Mouse (Mus musculus): ENCODE measurements around the gene Akt3. TPM values are rescaled to one million over a fixed set of nuclear protein-coding genes. Genes with fewer than 3 reads are reported as not detected.

The Akt3 gene
- polyA plus RNA-seq (2015; fragmentation: Nextera tagmentation; extraction: Ambion mirVana), result 25.7 and 26.3 TPM in 2 replicates

DNA sequence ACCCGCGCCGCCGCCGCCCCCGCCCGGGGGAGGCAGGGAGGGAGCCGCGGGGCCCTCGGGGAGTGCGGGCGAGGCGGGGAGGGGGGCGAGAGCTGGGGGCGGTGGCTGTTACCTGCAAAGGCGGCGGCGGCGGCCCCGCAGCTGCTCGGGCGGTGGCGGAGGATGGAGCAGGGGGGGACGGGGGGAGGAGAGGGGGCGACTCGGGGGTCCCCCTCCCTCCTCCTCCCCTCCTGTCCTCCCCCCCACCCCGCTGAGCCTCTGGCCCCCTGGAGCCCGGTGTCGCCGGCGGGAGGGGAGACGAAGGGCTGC lies at the start of gene Akt3:
Gene Akt3 (minus strand): TSS at position 170 of the 309 bp plus-strand sequence.
- peak; percentile 53 for ATAC-seq
- Histone ChIP-seq H3K27me3 (no peaks in the 10 kb centered on the region), H3K4me3 (replicated peaks) (peak within 1 kb of the TSS; percentile 95), H3K36me3 (no peaks in the 10 kb centered on the region), H3K9ac (replicated peaks) (peak within 1 kb of the TSS; percentile 96), H3K27ac (peak within 1 kb of the TSS; percentile 100), H3K4me2 (replicated peaks) (peak within 1 kb of the TSS; percentile 75), H3K9me3 (no peaks in the 10 kb centered on the region), H3K4me1 (replicated peaks) (peaks cover 26% of the 10 kb centered on the region)
- WGBS, result 0% methylated on average over 3 of the region's 32 CpGs

DNA sequence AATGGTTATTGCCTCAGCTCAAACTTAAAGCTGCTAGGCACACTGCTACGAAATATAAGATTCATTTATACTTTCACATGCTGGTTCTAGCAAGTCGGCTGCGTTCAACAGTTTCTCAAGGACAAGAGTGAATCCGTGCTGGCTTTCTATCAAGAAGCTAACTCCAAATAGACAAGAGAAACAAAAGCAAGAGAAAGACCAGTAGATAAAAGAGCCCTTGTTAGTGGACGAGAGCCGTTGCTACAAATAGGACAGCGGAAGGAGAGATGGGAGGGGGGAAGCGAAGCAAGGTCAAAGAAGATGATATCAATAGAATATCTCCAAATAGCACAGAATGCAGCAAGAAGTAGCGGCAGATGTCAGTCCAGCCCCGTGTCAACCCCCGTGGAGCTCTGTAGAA lies 49.5 kb upstream of the Akt3 start:
- H3K27ac ChIP-seq, result 0 out of 2 replicates have a peak overlapping the region, but pooled peaks have one; percentile 9

DNA sequence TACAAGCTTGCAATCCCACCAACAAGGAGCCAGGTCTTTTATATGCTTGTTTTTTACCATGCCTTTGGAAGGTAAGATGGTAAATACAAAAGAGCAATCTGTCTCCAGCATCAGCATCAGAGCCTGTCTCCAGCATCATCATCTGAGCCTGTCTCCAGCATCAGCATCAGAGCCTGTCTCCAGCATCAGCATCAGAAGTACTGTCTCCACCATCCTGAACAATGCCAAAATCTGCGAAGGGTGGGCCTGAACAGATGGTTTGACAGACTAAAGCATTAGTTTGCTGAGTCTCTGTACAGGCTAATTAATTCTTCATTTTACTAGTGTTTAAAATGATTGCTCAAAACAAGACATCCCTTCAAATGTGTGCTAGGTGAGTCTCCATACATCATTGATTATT lies 40.2 kb upstream of the Akt3 start:
- 86% methylated on average over 1 of the region's 1 CpGs for WGBS
- H3K4me1 ChIP-seq (replicated peaks), result no peaks in the 10 kb centered on the region
- ATAC-seq, result no peak
- no peaks in the 10 kb centered on the region for H3K27me3 ChIP-seq
- no peak overlapping the region for H3K9ac ChIP-seq (replicated peaks)
- H3K4me2 ChIP-seq (replicated peaks), result no peak overlapping the region
- no peak overlapping the region for H3K4me3 ChIP-seq (replicated peaks)
- H3K27ac ChIP-seq, result no peak overlapping the region
- H3K36me3 ChIP-seq, result no peaks in the 10 kb centered on the region
- H3K9me3 ChIP-seq, result no peaks in the 10 kb centered on the region

More for the DNA sequence above, 49.5 kb upstream of the Akt3 start:
- Histone ChIP-seq H3K27me3 (no peaks in the 10 kb centered on the region), H3K9me3 (no peaks in the 10 kb centered on the region), H3K4me3 (replicated peaks) (no peak overlapping the region), H3K4me2 (replicated peaks) (peak overlapping the region; percentile 18), H3K36me3 (no peaks in the 10 kb centered on the region), H3K4me1 (replicated peaks) (peaks cover 13% of the 10 kb centered on the region), H3K9ac (replicated peaks) (no peak overlapping the region)
- WGBS, result 46% methylated on average over 11 of the region's 11 CpGs
- no peak for ATAC-seq

DNA sequence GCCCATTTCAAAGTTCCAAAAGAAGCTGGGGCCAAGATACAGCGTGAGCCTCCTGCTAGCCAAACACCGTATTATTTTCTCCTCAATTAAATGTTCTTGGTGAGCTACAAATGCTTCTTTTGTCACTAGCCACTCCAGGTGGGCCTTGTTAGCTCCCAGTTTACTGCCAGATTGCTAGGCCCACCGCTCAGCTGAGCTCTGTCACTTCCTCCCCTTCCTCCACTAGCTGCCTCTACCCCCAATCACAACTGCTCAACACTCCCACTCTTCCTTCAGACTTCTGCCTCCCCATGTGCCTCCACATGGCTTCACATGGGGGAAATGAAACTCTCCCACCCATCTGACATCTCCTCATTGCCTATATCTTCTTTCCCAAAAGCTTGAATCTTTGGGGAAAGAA lies 28.8 kb upstream of the Akt3 start:
- Histone ChIP-seq H3K9ac (replicated peaks) (no peak overlapping the region), H3K36me3 (no peaks in the 10 kb centered on the region), H3K9me3 (no peaks in the 10 kb centered on the region), H3K27ac (no peak overlapping the region), H3K27me3 (no peaks in the 10 kb centered on the region), H3K4me1 (replicated peaks) (no peaks in the 10 kb centered on the region), H3K4me2 (replicated peaks) (no peak overlapping the region), H3K4me3 (replicated peaks) (no peak overlapping the region)
- WGBS, result 19% methylated on average over 3 of the region's 3 CpGs
- ATAC-seq, result no peak

DNA sequence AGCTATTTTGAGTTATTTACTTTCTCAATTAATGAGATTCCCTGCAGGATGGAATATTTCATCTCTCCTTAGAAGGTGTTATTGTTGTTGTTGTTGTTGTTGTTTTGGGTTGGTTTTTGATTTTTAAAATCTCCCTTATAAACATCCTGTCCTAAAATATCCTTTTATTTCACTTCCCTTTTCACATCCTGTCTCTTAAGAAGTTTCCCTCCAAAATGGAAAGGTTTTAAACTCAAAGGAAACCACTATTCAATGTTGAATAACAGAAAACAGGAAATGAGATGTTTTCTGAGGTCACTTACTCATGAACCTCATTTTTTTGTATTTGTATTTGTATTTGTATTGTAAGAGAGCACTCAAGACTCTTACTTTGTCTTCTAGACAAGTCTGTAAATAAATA lies 23.9 kb upstream of the Akt3 start:
- Histone ChIP-seq H3K9me3 (no peaks in the 10 kb centered on the region), H3K27ac (no peak overlapping the region), H3K9ac (replicated peaks) (no peak overlapping the region), H3K4me3 (replicated peaks) (no peak overlapping the region), H3K4me1 (replicated peaks) (no peaks in the 10 kb centered on the region), H3K4me2 (replicated peaks) (no peak overlapping the region), H3K36me3 (no peaks in the 10 kb centered on the region), H3K27me3 (no peaks in the 10 kb centered on the region)
- no peak for ATAC-seq

DNA sequence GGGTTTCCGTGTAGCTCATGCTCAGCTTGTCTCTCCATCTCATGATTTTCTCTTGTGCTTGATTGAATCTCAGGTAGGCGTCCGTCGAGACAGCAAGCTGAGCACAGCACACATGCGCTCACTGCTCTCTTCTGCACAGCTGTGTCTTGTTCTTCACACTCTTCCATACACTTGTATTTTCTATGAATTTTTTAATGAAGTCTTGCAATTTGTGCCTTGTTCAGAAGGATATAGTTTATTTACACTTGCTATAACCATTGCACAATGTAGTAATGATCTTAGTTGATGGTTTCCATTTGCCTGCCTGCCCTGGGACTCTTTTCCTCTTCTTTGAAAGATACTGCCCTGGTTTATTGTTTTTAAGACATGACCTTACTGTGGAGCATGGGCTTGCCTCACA lies 19.4 kb upstream of the Akt3 start:
- Histone ChIP-seq H3K27me3 (no peaks in the 10 kb centered on the region), H3K9ac (replicated peaks) (no peak overlapping the region), H3K4me2 (replicated peaks) (no peak overlapping the region), H3K4me1 (replicated peaks) (no peaks in the 10 kb centered on the region), H3K9me3 (no peaks in the 10 kb centered on the region), H3K27ac (no peak overlapping the region), H3K4me3 (replicated peaks) (no peak overlapping the region), H3K36me3 (no peaks in the 10 kb centered on the region)
- 92% methylated on average over 5 of the region's 5 CpGs for WGBS
- no peak for ATAC-seq

DNA sequence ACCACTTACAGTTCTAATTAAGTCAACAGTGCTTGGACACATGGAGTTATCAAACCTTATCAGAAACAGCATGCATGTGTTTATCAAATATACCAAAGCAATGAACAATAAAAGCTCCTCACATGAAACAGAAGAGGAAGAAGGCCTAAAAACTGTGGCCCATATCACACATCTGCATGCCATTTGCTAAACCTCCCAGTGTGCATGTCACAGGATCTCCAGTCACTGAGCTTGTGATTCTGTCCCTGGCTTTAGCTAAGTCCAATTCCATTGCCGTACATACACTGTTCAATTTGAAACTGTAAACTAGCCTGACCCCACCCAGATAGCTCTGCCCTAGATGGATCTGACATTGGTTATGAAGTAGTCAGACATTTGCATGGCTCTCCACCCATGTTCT lies 9.6 kb upstream of the Akt3 start:
- no peak overlapping the region for H3K4me3 ChIP-seq (replicated peaks)
- H3K4me2 ChIP-seq (replicated peaks), result no peak overlapping the region
- no peaks in the 10 kb centered on the region for H3K9me3 ChIP-seq
- WGBS, result 84% methylated on average over 1 of the region's 1 CpGs
- H3K27ac ChIP-seq, result no peak overlapping the region
- ATAC-seq, result no peak
- no peaks in the 10 kb centered on the region for H3K27me3 ChIP-seq
- no peak overlapping the region for H3K9ac ChIP-seq (replicated peaks)
- no peaks in the 10 kb centered on the region for H3K36me3 ChIP-seq
- H3K4me1 ChIP-seq (replicated peaks), result no peaks in the 10 kb centered on the region; the same call in 1 of the 2 replicates

DNA sequence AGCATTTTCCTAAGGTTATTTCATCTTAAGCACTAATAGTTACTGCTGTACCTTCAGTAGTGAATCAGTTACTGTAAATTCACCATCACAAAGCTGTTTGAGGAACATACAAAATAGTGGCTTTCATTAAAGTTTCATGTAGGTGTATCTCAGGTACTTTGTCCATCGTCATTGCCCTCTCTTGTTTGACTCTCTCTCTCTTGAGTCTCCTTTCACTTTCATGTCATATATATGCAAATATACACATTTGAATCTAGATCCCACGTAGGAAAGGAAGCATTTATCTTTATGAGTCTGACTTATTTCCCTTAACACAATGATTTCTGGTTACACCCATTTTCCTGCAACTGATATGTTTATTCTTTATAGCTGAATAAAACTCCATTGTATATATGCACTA lies 4.9 kb upstream of the Akt3 start:
- H3K4me3 ChIP-seq (replicated peaks), result no peak overlapping the region
- H3K36me3 ChIP-seq, result no peaks in the 10 kb centered on the region
- H3K9ac ChIP-seq (replicated peaks), result no peak overlapping the region
- 80% methylated on average over 2 of the region's 2 CpGs for WGBS
- no peak for ATAC-seq
- no peaks in the 10 kb centered on the region for H3K9me3 ChIP-seq
- no peak overlapping the region for H3K27ac ChIP-seq
- H3K27me3 ChIP-seq, result no peaks in the 10 kb centered on the region
- H3K4me1 ChIP-seq (replicated peaks), result peaks cover 13% of the 10 kb centered on the region
- no peak overlapping the region for H3K4me2 ChIP-seq (replicated peaks)

DNA sequence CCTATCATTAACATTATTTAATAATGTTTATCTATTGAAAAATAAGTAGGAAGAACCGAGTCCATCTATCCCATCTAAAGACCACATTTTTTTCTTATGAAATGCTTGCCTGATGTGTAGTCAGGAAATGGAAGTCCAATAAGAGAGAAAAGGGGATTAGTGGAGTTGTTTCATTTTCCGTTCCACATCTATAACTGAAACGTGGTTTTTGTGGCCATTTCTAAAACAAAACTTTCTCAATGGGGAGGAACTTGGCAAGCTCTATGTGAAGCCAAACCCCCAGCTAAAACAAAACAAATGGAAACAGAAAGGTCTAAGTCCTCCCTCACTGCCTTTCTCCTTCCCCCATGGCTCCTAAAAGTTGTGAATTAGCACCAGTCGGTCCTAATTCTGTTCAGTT lies 2.8 kb upstream of the Akt3 start:
- Histone ChIP-seq H3K4me3 (replicated peaks) (no peak overlapping the region), H3K36me3 (no peaks in the 10 kb centered on the region), H3K9me3 (no peaks in the 10 kb centered on the region), H3K9ac (replicated peaks) (no peak overlapping the region), H3K27ac (no peak overlapping the region), H3K27me3 (no peaks in the 10 kb centered on the region), H3K4me1 (replicated peaks) (peaks cover 14% of the 10 kb centered on the region), H3K4me2 (replicated peaks) (no peak overlapping the region)
- ATAC-seq, result no peak
- WGBS, result 78% methylated on average over 4 of the region's 4 CpGs

DNA sequence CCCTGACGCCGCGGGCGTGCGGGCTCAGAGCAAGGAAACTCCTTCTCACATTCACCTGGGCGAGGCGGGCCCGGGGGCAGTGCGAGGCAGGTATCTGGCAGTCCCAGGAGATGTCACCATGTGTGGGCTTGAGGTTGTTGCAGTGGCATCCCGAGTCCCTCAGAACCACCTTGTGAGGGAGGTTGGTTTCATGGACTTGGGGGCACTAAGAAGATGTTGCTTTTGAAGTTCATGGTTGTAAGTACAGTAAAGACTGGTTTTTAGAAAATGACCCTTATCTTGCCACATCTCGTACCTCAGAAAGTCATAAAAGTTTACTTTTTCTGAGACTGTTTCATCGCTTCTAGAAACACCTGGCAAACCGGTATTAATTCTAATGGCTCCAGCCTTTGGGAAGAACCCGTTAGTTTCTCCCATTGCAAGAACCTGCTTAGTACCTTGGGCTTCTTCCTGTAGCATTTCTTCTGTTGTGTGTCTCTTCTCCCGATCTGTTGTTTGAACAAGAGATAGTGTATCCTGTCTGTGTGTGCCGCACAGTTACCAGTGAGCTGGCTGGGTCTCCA lies 1.1 kb upstream of the Akt3 start:
- no peaks in the 10 kb centered on the region for H3K27me3 ChIP-seq
- H3K4me1 ChIP-seq (replicated peaks), result peaks cover 21% of the 10 kb centered on the region
- WGBS, result 24% methylated on average over 16 of the region's 16 CpGs
- peak overlapping the region; percentile 95 for H3K4me3 ChIP-seq (replicated peaks)
- H3K9ac ChIP-seq (replicated peaks), result peak overlapping the region; percentile 96
- H3K27ac ChIP-seq, result peak overlapping the region; percentile 100
- H3K4me2 ChIP-seq (replicated peaks), result peak overlapping the region; percentile 75
- no peaks in the 10 kb centered on the region for H3K36me3 ChIP-seq
- ATAC-seq, result no peak
- H3K9me3 ChIP-seq, result no peaks in the 10 kb centered on the region

DNA sequence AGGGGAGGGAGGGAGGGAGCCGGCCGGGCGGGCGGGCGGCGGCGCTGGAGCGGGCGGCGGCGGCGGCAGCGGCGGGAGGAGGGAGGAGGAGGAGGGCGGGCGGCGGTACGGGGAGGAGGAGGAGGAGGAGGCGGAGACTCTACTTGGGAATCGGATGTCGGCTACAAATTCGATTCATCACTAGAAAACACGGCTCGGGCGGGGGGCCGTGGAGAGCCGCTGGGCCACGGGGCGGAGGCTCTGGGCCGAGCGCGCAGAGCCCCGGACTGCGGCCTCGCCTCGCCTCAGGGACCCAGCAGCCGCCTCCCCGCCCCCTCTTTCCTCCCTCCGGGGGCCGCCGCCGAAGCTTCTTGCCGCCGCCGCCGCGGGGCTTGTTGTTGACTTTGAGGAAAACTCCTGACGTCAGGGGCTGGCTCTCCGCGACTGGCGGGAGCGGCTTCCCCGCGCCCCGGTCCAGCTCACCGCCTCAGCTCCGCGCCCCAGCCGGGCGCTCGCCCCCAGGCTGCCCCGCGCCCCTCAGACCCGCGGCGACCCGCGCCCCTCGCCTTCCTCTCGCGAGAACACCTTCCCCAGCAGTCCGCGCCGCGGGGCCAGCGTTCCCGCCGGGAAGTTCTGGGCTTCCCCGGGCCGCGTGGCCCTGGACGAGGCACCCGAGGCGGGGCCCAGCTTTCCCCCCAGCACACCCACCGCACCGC lies 487 bp upstream of the Akt3 start:
- H3K4me3 ChIP-seq (replicated peaks), result peak overlapping the region; percentile 95
- peak overlapping the region; percentile 100 for H3K27ac ChIP-seq
- no peaks in the 10 kb centered on the region for H3K36me3 ChIP-seq
- H3K9me3 ChIP-seq, result no peaks in the 10 kb centered on the region
- H3K4me2 ChIP-seq (replicated peaks), result peak overlapping the region; percentile 75
- peak; percentile 92 for ATAC-seq
- H3K27me3 ChIP-seq, result no peaks in the 10 kb centered on the region
- peak overlapping the region; percentile 96 for H3K9ac ChIP-seq (replicated peaks)
- WGBS, result under 1% methylated on average over 56 of the region's 86 CpGs
- peaks cover 26% of the 10 kb centered on the region for H3K4me1 ChIP-seq (replicated peaks)

DNA sequence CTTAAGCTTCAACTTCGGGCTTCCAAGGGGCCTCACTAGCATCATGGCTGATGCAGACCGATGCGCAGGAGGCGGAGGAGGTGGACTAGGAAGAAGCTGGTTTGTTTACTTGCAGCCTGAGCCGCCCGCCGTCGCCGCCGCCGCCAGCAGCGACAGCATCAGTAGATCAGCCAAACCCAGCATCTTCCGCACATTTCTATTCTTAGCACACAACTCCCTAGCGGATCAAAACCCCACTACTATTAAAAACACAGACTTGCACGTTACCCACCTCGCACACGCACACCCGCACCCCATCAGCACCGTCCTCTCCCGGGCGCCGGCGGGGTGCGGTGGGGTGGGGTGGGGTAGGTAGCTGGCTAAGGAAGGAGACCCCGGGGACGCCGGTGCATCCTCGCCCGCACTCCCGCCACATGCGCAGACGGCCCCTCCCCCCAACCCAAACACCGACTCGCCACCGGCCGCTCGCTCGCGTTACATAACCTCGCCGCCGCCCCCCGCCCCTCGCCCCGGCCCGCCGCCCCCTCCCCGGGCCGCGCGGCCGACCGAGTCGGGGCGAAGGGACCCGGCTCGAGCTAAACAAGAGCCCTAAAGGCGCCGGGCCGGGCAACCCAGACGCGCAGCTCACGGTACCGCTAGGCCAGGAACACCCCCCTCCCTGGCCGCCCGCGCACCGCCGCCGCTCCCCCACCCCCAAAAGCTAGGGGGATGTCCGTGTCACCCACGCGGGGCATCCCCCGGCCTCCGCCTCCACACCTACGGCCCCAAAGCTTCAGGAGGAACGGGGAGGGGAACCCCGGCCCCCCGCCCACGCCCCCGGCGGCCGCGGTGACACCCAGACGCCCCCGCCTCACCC lies 597 bp downstream of the Akt3 start:
- H3K27me3 ChIP-seq, result no peaks in the 10 kb centered on the region
- H3K4me3 ChIP-seq (replicated peaks), result peak overlapping the region; percentile 95
- H3K4me1 ChIP-seq (replicated peaks), result peaks cover 26% of the 10 kb centered on the region
- peak overlapping the region; percentile 66 for H3K4me2 ChIP-seq (replicated peaks)
- H3K9me3 ChIP-seq, result no peaks in the 10 kb centered on the region
- H3K36me3 ChIP-seq, result no peaks in the 10 kb centered on the region
- WGBS, result 0% methylated on average over 53 of the region's 86 CpGs
- H3K9ac ChIP-seq (replicated peaks), result peak overlapping the region; percentile 96
- peak overlapping the region; percentile 100 for H3K27ac ChIP-seq
- peak; percentile 85 for ATAC-seq

Measured in midbrain, embryonic 13.5 days (tissue).